Mouse (Mus musculus): ENCODE results near the gene Gm19935.

- TF ChIP-seq CTCF (IDR thresholded peaks at IDR 0.05; ENCODE audit: low read depth) = no peak
- TF ChIP-seq EP300 (IDR thresholded peaks at IDR 0.05; ENCODE audit: low read depth) = no peak
Measured at GRCm38 (mm10) chr8:90791616-90792015, 25.6 kb downstream of the Gm19935 start.

Measured in heart, postnatal 0 days (tissue).